Mouse (Mus musculus) small intestine, adult 10 weeks (tissue): ENCODE data around the gene Mavs. TPM values are rescaled to one million over a fixed set of nuclear protein-coding genes. Genes with fewer than 3 reads are reported as not detected.

Experiments used
- polyA plus RNA-seq: library from polyadenylated mRNA; stranded (reverse); fragments of 350-450 nt; fragmentation: Illumina TruSeq; extraction: RNeasy Lipid Tissue Mini Kit (QIAGEN cat#74804); gene quantifications from one replicate; pipeline ENCODE4 v1.2.3, GENCODE M21; 2014; ENCODE audit warnings: low replicate concordance

Gene Mavs
- 7.1 TPM for polyA plus RNA-seq

DNA sequence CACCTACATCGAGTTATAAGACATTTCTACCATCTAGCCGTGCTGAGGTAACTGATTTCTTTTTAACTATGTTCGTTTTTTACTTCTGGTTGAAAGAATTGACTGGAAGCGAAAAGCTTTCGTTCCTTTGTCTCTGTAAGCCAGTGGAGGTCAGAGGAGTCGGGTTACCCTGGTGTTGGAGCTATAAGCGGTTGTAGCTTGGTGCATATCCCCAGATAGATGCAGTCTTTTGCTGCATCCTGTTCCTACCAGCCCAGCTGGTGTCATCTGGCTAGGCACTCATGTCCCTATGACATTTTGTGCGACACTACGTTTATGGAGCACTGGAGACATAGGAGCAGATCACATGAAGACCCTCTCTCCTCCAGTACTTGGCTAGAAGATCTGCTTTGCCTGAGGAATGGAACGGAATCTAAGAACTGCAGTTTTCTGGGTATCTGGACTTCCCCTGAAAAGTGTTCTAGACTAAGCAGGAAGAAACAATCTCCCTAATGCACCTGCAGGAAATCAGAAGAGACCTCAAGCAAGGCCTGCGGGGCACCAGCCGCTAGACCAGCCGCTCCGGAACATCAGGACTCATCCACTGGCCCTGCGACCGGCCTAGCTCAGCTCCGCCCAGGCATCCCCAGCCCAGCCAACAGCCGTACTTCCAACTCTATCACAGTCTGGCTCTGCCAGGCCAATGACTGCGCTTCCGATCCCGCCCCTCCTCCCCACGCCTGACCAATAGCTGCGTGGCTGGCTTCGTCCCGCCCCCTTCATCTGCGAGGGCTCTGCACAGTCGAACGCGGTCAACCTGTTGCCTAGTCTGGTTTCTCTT, at the start of gene Mavs:
Gene Mavs (plus strand): TSS at position 757 of the 820 bp plus-strand sequence.

DNA sequence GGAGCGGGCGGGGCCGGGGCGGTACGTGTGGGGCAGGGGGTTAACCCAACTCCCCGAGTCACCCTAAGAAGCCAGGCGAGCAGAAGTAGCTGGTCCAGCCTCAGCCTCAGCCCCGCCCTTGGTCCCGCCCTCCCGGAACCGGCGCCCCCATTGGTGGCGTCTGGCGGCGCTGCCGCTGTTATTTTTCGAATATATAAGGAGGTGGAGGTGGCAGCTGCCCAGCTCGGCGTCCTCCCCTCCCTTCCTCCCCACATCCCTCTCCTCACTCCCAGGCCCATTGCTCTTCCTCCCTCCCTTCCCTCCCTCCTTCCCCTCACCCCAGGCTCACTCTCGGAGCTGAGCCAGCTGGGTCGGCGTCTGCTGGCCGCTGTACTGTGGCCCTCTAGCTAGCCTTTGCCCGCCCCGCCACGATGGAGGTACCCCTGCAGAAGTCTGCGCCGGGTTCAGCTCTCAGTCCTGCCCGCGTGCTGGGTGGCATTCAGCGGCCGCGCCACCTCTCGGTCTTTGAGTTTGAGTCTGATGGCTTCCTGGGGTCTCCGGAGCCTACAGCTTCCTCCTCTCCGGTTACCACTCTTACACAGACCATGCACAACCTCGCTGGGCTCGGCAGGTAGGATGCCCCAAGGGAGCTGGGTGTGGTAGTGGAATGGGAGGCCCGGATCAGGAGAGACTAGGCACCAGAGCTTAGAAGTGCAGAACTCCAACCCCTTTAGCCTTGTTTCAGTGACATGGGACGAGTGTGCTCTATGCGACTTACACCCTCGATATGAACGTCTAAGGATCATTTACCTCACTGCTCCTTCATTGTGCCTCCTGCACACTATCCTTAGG, 46.9 kb upstream of the Mavs start, which contains the start of the genes Cdc25b and Spef1:
Gene Cdc25b (plus strand): TSS at position 179 of the 831 bp plus-strand sequence.
Gene Spef1 (minus strand): TSS at position 512 of the 831 bp plus-strand sequence.

DNA sequence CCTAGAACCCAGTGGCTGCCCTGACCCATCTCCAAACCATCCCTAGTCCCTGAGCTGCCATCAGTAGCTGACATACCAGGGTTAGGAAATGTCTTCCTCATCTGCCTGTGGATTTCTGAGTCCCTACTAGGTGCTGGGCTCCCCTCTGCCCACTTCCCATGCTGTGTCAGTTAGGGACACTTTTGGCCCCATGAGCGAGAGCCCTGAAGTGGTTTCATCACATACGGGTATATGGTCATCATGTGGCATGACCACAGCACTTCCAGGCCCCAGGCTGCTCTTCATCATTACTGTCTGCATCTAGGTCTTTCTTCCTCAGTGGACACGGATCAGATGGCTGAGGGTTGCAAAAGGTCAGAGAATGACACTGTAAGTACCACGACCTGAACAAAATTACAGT, 27.1 kb upstream of the Mavs start, which contains the start of gene Ap5s1:
Gene Ap5s1 (plus strand): TSS at position 301 of the 400 bp plus-strand sequence.

GRCm38 (mm10) chr2:131262213-131262672, 28.4 kb downstream of the Mavs start, which contains the start of gene Pank2:
Gene Pank2, plus strand, starts transcription at chr2:131262495.

Other genes starting within 250 kb of the Mavs start
- gene Gfra4, start 191.0 kb upstream of the Mavs start, polyA plus RNA-seq = not detected
- gene Adam33, start 170.2 kb upstream of the Mavs start, polyA plus RNA-seq = 0.41 TPM
- gene Siglec1, start 147.3 kb upstream of the Mavs start, polyA plus RNA-seq = 0.30 TPM
- 0.30 TPM for gene Hspa12b, start 106.8 kb upstream of the Mavs start, polyA plus RNA-seq
- gene Gm11037, start 100.6 kb upstream of the Mavs start, polyA plus RNA-seq = not detected
- gene 1700037H04Rik, start 74.0 kb upstream of the Mavs start, polyA plus RNA-seq = 0.93 TPM
- 6.3 TPM for gene Cenpb, start 54.0 kb upstream of the Mavs start, polyA plus RNA-seq
- gene Cdc25b, start 47.1 kb upstream of the Mavs start, polyA plus RNA-seq = 3.2 TPM
- gene Spef1, start 46.8 kb upstream of the Mavs start, polyA plus RNA-seq = 1.1 TPM
- gene Ap5s1, start 27.0 kb upstream of the Mavs start, polyA plus RNA-seq = 4.5 TPM
- gene Pank2, start 28.4 kb downstream of the Mavs start, polyA plus RNA-seq = 58.1 TPM
- 6.3 TPM for gene Rnf24, start 118.8 kb downstream of the Mavs start, polyA plus RNA-seq